ENCODE assay signal across 36 mouse cellular contexts in the genomic region with DNA sequence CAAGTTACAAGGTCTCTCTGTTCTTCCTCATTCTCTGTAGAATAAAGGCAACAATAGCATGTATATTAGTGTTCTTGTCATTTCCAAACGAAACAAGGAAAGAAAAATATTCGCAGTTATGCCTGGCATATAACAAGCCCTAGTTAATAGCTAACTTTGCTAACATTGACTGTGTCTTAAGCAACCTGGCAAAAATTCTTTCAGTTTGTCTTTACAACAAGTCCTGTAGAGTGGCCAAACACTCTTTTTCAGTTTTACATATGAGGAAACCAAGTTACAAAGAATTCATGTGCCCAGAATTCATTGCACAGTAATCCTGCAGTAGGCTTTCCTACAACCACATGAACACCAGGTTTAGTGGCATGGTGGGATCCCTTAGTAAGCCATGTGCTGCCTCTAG.
"Had no signal": no experiment of that assay in that cellular context is flagged by ENCODE, and none has a peak within 500 bp of the region (broad histone marks: within the 10 kb centered on the region; RNA-seq: fewer than 3 reads in every experiment).

No protein-coding gene starts in this region.

- H3K27me3 ChIP-seq: heart, embryonic 12.5 days; heart, embryonic 13.5 days; heart, embryonic 15.5 days; hindbrain, embryonic 12.5 days; hindbrain, embryonic 13.5 days; hindbrain, embryonic 15.5 days; intestine, embryonic 15.5 days; kidney, embryonic 15.5 days had no signal

- H3K27ac ChIP-seq: heart, adult 2 months; heart, embryonic 10.5 days; heart, embryonic 13.5 days; heart, embryonic 15.5 days; hindbrain, embryonic 10.5 days; hindbrain, embryonic 12.5 days; hindbrain, embryonic 13.5 days; hindbrain, embryonic 14.5 days; hindbrain, embryonic 15.5 days; hindbrain, postnatal 0 days; intestine, embryonic 15.5 days; kidney, embryonic 15.5 days; kidney, postnatal 0 days; layer of hippocampus, adult 2 months had no signal

- H3K4me3 ChIP-seq: heart, adult 2 months; heart, embryonic 10.5 days; heart, embryonic 12.5 days; heart, embryonic 13.5 days; heart, embryonic 15.5 days; hindbrain, embryonic 10.5 days; hindbrain, embryonic 12.5 days; hindbrain, embryonic 13.5 days; hindbrain, embryonic 15.5 days; intestine, embryonic 15.5 days; kidney, embryonic 15.5 days; layer of hippocampus, adult 2 months had no signal

- H3K4me1 ChIP-seq: heart, embryonic 12.5 days; heart, embryonic 13.5 days; heart, embryonic 15.5 days; intestine, embryonic 15.5 days; kidney, embryonic 15.5 days had no signal

- H3K9me3 ChIP-seq: heart, embryonic 10.5 days; heart, embryonic 12.5 days; heart, embryonic 13.5 days; heart, embryonic 15.5 days; hindbrain, embryonic 10.5 days; hindbrain, embryonic 12.5 days; hindbrain, embryonic 13.5 days; hindbrain, embryonic 15.5 days; intestine, embryonic 15.5 days; kidney, embryonic 15.5 days had no signal

- H3K36me3 ChIP-seq: heart, embryonic 10.5 days; heart, embryonic 12.5 days; heart, embryonic 13.5 days; heart, embryonic 15.5 days; hindbrain, embryonic 10.5 days; hindbrain, embryonic 12.5 days; hindbrain, embryonic 13.5 days; hindbrain, embryonic 15.5 days; intestine, embryonic 15.5 days; kidney, embryonic 15.5 days had no signal

- H3K4me2 ChIP-seq: heart, embryonic 11.5 days; heart, embryonic 12.5 days; heart, embryonic 13.5 days; heart, embryonic 15.5 days; hindbrain, embryonic 12.5 days; hindbrain, embryonic 13.5 days; hindbrain, embryonic 14.5 days; hindbrain, embryonic 15.5 days; intestine, embryonic 15.5 days; kidney, embryonic 15.5 days had no signal

- ATAC-seq: hindbrain, embryonic 16.5 days; hindbrain, postnatal 0 days; inflammation-experienced regulatory T-cells, adult 6 months; intestine, embryonic 15.5 days; intestine, embryonic 16.5 days; intestine, postnatal 0 days had no signal

- H3K9ac ChIP-seq: heart, embryonic 12.5 days; heart, embryonic 13.5 days; heart, embryonic 15.5 days; hindbrain, embryonic 12.5 days; hindbrain, embryonic 13.5 days; hindbrain, embryonic 14.5 days; hindbrain, embryonic 15.5 days; intestine, embryonic 15.5 days; kidney, embryonic 15.5 days had no signal

- DNase-seq: heart, adult 18-20 months; heart, adult 2 months; heart, postnatal 10 days; heart, postnatal 14 days; heart, postnatal 36 days; heart, postnatal 4 days; kidney, adult 11 months; kidney, adult 18-20 months; kidney, adult 2 months; kidney, adult 8-10 months; kidney, adult 9 months; kidney, postnatal 10 days; kidney, postnatal 14 days; kidney, postnatal 25 days; kidney, postnatal 36 days; kidney, postnatal 4 days; layer of hippocampus, adult 9-11 months had no signal
